Mouse (Mus musculus) spleen, adult 18-20 months (tissue): ENCODE results near the gene Chia1.
A peak's percentile ranks its signal among the peaks of the same experiment; 100 is the strongest.
"Not testable (repeated sequence)": the region's sequence is repeated elsewhere in the genome, so short reads cannot be mapped to it uniquely, and the experiment has no call there.

Experiments used
- DNase-seq, 2 experiments: peaks; one replicate each; pipeline ENCODE4 v3.0.0; 2022; ENCODE audit warnings: mixed read lengths in 2 of 2

The Chia1 gene

DNA sequence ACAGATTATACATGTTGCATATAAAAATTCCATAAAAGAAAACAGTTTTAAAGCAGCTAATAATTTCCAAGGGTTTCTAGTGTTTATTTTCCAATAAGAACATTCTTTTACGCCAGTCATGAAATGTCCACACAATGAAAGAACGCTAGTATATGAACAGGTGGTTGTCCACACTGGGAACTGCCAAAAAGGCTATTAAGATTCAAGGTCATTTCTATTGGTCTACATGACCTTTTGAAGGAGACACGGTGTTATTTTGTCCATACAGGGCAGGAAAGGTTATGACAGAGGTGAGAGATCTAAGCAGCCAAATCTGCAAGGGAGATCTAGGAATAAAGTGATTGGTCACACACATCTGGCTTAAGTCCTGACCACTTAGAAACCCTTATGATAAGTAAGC, at the start of gene Chia1:
Gene Chia1, plus strand, starts transcription at position 301 of the 400 bp plus-strand sequence.
- DNase-seq, result no peak

DNA sequence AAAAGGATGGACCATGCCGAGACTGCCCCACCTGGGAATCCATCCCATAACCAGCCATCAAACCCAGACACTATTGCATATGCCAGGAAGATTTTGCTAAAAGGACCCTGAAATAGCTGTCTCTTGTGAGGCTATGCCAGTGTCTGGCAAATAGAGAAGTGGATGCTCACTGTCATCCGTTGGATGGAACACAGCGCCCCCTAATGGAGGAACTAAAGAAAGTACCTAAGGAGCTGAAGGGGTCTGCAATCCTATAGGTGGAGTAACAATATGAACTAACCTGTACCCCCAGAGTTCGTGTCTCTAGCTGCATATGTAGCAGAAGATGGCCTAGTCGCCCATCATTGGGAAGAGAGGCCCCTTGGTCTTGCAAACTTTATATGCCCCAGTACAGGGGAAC, 45.3 kb upstream of the Chia1 start:
- DNase-seq, result peak in 1 of 2 experiments; percentile 35

DNA sequence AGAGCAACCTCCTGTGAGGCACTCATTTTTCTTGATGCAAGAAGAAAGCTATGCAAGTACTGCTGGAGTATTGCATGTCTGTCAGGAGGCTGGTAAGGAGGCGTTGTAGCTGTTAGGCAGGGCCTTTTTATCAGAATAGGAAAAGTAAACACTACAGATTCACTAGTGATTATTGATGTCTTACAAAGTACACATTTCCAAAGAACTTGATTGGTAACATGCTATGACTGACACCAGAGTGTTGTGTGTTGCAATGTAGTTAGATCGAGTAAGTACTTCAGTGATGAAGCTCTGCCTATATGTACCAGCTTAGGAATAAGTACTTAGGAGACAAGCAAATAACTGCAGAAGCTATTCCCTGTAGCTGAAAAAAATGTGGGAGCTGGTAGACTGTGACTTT, 42.0 kb upstream of the Chia1 start:
- DNase-seq, result no peak

DNA sequence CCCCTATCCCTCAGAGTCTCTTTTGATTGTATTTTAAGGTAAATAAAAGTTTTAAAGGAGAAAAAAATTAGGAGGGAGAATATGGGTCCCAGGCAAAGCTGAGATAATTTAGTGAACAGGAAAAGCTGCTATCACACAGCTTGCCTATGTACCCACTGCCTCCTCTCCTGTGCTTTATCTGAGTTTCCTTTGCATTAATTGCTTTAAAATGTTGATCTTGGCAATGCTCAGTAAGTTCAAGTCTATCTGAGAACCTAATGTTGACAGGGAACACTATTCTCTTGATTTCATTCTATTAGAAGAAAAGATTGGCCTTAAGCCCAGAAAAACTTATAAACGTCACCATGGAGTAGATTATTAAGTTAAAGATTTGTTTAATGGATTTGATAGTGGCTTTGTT, 38.2 kb upstream of the Chia1 start:
- no peak for DNase-seq

DNA sequence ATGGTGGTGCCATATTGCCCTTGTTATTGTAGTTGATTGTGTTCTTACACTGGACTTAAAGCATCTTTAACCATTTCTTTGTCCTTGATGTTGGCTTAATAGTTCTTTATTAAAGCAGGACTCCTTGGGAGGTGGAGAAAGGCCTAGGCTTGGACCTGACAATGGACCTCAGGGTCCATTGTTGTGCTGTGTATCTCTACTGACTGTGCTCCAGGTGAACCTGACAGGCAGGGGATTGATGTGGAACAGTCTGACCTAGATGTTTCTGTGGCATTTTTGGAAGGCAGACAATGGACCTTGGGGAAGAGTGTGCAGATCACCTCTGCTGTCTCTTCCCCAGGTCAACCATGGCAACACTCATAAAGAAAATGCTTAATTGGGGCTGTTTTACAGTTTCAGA, 14.0 kb downstream of the Chia1 start:
- no peak for DNase-seq

DNA sequence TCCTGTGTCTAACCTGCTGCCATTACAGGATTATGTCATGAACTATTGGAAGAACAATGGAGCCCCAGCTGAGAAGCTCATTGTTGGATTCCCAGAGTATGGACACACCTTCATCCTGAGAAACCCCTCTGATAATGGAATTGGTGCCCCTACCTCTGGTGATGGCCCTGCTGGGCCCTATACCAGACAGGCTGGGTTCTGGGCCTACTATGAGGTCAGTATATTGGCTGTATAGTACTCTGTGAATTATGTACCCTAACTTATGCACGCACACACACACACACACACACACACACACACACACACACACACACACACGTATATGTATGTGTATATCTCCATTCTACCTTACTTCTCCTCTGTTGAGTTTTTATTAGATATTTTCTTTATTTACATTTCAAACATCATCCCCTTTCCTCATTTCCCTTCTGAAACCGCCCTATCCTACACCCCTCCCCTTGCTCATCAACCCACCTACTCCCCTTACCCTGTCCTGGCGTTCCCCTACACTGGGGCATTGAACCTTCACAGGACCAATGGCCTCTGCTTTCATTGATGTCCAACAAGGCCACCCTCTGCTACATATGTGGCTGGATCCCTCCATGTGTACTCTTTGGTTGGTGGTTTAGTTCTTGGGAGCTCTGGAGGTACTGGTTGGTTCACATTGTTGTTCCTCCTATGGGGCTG, 15.9 kb downstream of the Chia1 start:
- no peak for DNase-seq

DNA sequence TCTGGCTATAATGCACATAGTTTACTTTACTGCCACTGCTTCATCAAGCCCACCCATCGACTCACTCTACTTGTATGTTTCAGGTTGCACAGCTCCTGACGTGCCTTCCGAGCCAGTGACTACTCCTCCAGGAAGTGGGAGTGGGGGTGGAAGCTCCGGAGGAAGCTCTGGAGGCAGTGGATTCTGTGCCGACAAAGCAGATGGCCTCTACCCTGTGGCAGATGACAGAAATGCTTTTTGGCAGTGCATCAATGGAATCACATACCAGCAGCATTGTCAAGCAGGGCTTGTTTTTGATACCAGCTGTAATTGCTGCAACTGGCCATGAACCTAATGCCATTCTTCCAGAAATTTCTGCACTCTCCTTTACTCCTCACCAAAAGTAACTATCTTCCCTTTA, 18.7 kb downstream of the Chia1 start:
- no peak for DNase-seq

DNA sequence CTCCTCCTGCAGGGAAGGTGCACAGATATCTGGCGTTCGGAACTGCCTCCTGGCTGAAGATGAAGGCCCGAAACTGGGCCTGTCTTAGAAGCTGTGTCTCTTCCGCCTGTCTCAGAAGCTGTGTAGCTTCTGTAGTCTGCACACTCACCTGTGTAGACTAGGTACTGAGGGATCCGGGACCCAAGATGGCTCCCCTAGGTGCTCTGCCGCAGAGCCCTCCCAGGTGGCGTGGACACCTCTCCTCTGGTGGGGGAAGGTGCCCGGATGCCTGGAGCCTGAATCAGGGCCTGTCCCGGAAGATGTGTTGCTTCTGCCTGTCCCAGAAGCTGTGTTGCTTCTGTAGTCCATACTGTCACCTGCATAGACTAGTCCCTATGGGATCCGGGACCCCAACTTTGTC, 31.1 kb downstream of the Chia1 start:
- no peak for DNase-seq

DNA sequence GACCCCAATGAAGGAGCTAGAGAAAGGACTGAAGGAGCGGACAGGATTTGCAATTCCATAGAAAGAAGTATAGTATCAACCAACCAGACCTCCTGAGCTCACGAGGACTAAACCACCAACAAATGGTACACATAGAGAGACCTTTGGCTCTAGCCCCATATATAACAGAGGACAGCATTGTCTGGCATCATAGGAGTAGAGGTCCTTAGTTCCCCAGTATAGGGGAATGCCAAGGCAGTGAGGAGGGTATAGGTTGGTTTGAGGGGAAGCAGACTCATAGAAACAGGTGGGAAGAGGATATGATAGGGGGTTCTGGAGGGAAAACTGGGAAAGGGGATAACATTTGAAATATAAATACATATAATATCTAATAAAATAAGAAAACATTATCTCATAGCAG, 41.4 kb downstream of the Chia1 start:
- no peak for DNase-seq

DNA sequence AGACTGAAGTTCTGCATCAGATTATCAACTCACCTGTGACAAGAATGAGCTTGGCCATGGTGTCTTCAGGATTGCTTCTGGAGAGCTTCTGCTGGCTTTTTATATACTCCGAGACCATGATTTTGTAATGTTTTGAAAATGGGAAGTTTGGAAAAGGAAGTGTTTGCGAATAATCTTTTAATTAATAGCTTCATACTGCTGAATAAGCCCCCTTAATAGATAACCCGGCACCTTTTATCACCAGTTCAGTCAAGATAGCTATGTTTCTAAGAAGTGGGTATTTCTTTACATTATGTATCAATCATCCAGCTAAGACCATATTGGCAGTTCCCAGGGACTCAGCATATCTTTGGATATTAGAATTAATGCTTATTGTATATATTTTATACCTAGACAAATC, 54.4 kb downstream of the Chia1 start, which contains the start of gene Chil3:
Gene Chil3, minus strand, starts transcription at position 101 of the 400 bp plus-strand sequence.
- no peak for DNase-seq

DNA sequence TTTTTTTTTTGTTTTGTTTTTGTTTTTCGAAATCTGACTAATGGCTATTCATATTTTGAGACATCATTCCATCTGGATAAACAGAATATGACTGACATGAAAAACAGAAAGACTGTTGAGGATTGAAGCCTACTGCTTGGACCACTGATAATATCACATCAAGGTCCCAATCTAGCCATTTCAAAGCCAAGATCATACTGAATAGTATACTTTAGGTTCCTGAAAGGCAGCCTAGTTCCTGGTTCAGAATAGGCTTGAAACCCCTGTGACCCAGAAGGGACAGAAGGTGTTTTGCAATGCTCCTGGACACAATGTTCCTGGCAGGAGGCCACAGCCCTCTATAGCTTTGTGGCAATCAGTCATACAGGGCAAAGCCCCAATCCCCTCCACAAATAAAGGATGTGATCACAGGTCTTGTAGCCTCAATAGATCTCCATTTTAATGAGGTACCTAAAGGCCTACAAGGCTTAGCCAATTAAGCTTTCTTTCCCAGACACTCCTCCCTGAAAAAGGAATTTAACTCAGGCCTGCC, 57.6 kb downstream of the Chia1 start:
- DNase-seq, result no peak

DNA sequence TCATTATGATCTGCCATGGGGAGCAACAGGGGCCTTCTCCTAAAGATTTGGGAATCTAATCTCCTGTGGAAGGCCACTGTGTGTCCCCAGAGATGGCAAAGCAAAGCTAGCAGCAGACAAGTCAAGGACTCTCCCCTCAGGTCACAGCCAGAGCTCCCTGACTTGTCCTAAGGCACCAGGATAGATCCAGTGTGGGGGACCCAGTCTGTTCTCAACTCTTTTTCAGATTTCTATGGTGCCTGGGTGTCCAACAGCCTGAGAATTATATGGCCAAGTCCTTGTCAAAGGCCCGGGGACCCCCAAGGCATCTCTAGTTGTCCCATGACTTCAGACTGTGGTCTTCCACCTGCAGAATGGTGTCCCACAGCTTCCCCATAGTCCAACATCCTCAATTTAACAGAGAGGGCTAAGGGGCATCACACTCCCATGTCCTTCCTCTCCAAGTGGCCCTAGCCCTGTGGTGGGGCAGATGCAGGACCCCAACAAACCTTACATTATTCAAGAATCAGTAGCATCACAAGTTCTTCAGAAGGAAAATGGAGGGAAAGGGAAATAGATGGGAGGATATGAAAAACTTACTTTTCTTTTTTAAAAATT, 58.2 kb downstream of the Chia1 start:
- DNase-seq, result no peak

DNA sequence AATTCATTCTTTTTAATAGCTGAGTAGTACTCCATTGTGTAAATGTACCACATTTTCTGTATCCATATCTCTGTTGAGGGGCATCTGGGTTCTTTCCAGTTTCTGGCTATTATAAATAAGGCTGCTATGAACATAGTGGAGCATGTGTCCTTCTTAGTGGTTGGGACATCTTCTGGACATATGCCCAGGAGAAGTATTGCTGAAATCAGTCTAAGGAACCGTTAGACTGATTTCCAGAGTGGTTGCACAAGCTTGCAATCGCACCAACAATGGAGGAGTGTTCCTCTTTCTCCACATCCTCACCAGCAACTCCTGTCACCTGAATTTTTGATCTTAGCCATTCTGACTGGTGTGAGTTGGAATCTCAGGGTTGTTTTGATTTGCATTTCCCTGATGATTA, 59.5 kb downstream of the Chia1 start:
- DNase-seq, result not testable (repeated sequence)

DNA sequence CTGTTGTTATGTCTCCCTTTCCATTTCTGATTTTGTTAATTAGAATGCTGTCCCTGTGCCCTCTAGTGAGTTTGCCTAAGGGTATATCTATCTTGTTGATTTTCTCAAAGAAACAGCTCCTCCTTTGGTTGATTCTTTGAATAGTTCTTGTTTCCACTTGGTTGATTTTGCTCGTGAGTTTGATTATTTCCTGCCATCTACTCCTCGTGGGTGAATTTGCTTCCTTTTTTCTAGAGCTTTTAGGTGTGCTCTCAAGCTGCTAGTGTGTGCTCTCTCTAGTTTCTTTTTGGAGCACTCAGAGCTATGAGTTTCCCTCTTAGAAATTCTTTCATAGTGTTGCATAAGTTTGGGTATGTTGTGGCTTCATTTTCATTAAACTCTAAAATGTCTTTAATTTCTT, 61.9 kb downstream of the Chia1 start:
- DNase-seq, result not testable (repeated sequence)

DNA sequence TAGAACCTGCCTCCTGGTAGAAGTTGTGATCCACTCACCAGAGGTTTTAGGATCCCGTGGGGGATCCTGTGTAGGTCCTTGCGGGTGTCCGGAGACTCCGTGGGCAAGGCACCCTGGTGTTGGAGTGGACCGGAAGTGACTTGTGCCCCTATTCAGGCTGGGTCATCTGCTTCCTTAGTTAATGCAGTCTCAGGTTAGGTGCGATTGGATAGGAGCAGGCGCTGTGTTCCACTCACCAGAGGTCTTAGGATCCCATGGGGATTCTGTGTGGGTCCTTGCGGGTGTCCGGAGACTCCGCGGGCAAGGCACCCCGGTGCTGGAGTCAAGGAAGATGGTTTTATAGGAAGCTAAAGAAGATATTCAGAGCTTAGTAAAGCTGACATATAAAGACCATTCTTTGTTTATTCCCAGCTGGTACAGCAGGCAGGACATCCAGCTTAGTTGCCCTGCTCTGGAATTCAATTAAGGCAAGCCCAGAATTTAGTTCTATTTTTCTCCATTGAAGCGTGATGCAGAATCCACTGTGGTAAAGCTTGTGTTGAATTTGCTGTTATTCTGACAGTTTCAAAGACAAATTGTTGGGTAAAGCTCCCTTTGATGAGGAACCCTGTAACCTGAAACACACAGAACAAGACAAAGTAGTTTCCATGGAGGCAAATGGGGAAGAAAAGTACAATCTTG, 64.6 kb downstream of the Chia1 start:
- no peak for DNase-seq
